Mouse (Mus musculus) frontal cortex, adult (tissue): ENCODE results near the gene Oxsm.

Experiments
- ATAC-seq: cut with Nextera tagmentation; 2 replicates; pipeline ENCODE4 v1.9.2; 2017; ENCODE audit warnings: mild to moderate bottlenecking, moderate library complexity, mixed read lengths; ENCODE audit not compliant: low TSS enrichment

The Oxsm gene

GRCm38 (mm10) chr14:16242193-16242815, 7.3 kb downstream of the Oxsm start:
- ATAC-seq, result no peak

DNA sequence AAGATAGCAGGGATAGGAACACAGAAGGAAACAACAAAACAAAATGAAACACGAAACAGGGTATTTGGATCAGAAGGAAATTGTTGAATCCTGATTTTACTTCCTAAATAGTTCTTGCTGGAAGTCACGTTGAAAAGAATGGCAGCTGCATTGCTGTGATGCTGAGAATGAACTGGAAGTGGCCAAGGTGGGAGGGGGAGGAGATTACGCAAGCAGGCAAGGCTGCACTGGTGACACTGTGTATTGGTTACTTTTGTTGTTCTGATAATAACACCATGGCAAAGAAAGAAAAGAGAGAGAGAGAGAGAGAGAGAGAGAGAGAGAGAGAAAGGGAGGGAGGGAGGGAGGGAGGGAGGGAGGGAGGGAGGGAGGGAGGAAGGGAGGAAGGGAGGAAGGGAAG, 13.1 kb downstream of the Oxsm start:
- ATAC-seq, result no peak

DNA sequence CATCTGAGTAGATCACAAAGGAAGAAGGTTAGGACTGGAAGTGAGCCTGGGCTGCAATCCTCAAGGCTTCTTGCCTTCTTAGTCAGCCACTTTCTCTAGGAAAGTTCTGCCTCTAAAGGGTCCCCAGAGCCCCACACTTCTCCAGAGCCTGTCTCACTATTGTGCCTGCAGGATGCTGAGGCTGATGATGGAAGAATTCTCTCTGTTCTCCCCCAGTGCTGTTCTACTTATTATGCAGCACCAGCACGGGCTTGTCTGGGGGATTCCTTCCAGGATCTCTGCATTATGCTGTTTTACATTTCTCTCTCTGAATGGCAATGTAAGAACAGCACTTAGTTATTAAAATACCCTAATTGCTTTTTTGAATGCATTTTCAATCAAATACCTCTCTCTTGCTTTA, 16.1 kb downstream of the Oxsm start:
- no peak for ATAC-seq

- ATAC-seq, result no peak
Observed at GRCm38 (mm10) chr14:16230581-16230980, 19.0 kb downstream of the Oxsm start.

DNA sequence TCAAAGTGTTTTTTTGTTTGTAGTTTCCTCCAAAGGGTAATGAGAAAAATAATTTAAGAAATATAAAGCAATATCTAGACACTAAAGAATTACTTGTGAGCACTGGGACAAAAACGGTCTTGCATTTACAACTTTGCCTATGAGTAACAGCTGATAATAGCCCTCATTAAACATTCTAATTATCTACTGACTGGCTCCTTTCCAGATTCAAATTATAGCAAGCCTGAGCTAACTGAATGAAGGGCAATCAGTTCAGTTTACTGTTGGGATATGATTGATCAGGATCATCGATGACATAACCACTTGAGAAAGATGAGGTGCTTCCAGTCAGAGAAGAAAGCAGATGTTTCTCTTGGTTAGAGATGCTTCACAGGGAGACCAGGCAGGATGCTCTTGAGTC, 20.2 kb downstream of the Oxsm start:
- ATAC-seq, result no peak

GRCm38 (mm10) chr14:16219015-16219414, 30.6 kb downstream of the Oxsm start:
- ATAC-seq, result no peak

DNA sequence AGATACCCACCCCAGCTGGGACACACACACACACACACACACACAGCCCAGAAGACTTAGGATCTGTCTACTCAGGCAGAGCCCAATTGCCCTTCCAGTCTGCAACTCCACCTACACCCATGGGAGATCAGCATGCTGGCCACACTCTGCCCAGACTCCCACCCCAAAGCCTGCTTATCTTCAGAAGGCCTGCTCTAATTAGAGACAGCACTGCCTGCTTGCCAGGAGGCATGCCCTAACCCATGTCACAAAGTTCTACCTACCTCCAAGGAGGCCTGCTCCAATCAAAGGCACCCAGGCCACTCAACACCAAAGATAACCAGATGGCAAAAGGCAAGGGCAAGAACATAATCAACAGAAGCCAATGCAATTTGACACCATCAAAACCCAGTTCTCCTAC, 41.9 kb downstream of the Oxsm start:
- ATAC-seq, result no peak

GRCm38 (mm10) chr14:16201673-16202072, 47.9 kb downstream of the Oxsm start:
- no peak for ATAC-seq

DNA sequence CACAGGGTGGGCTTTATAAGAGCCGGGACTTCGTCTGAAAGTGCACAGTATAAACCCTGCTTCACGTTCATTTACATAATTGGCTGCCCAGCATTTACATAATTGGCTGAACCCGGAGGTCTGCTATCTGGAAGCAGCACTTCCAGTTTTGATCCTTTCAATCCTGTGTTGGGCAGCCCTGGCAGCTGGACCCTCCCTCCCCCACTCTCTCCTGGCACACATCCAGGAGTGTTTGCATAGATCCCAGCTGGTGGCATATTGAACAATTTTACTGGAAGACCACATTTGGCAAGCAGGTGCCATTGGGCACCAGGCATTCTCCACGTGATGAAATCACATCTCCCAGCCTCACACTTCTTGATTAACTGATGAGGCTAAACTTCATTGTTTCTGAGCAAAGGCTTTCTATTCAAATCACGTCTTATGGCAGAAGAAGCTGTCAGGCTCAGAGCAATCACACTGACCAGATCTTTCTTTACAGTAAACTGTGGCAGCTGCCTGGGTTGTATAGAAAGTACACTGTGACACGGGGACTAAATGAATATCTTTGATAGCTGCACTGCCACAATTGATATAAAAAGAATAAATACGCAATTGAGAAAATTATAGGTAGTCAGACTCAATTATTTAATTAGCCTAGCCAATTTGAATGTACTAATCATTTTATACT, 48.5 kb downstream of the Oxsm start:
- ATAC-seq, result peak; percentile 47

- ATAC-seq, result peak; percentile 23; the same call in 1 of the 2 replicates
Observed at GRCm38 (mm10) chr14:16200220-16200912, 49.2 kb downstream of the Oxsm start.

DNA sequence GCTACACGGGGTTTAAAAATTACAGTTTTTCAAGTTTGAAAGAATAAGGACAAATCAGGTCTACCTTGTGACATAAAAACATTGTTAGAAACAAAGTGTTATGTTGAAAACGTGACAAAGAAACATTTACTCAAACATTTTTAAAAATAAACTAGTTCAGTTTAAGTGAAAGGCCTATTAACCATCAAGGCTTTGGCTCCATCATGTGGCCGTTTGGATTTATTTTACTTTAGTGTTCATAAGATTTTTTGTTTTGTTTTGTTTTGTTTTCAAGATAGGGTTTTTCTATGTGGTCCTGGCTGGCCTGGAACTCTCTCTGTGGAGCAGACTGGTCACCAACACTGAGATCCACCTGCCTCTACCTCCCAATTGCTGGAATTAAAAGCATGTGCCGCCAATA, 53.1 kb downstream of the Oxsm start:
- ATAC-seq, result 0 out of 2 replicates have a peak, but pooled peaks have one; percentile 45

GRCm38 (mm10) chr14:16195486-16195885, 54.1 kb downstream of the Oxsm start:
- ATAC-seq, result no peak

GRCm38 (mm10) chr14:16194125-16194524, 55.5 kb downstream of the Oxsm start:
- no peak for ATAC-seq

DNA sequence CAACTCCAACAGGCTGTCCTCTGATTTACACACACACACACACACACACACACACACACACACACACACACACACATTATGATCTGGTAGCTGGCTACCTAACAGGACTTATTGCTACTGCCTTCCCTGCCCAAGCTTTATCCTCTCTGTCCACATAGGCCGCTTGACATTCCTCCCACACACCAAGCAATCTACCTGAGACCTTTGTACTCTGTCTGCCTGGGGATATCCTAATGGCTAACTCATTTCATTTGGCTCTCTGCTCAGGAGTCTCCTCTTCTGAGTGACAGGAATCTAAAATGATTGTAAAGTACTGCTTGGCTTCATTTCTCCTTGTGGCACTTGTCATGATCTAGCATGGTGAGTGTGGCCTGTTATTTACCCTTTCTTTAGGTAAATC, 60.5 kb downstream of the Oxsm start:
- ATAC-seq, result no peak
